Mouse (Mus musculus): ENCODE measurements at regions not wholly inside any gene's neighbourhood (a gene's known extent, or its start where the extent isn't known, plus 50 kb on each side); places are given as distances from the start of the nearest gene placed in this dataset.

GRCm38 (mm10) chr13:31206381-31206780 is 232.4 kb downstream of the Gm5447 start:
- no peak for TF ChIP-seq CTCF (IDR thresholded peaks at IDR 0.05; ENCODE audit: low read depth)
- TF ChIP-seq EP300 (IDR thresholded peaks at IDR 0.05; ENCODE audit: low read depth), result no peak
